Mouse (Mus musculus) CH12.LX (cell line): ENCODE results near the gene Sept10. TPM values are rescaled to one million over a fixed set of nuclear protein-coding genes. Genes with fewer than 3 reads are reported as not detected.

Experiments
- DNase-seq: peaks from one replicate; pipeline ENCODE4 v3.0.0-alpha.2; 2013; ENCODE audit errors: extremely low read depth
- H3K27ac ChIP-seq: 2 replicates; pipeline ENCODE4 v1.5.1; 2012; ENCODE audit warnings: low read depth, mild to moderate bottlenecking, control low read depth, moderate library complexity; ENCODE audit not compliant: insufficient read depth
- H3K27me3 ChIP-seq: replicated peaks from 2 replicates; pipeline ENCODE3; 2012; ENCODE audit warnings: inconsistent platforms
- H3K36me3 ChIP-seq, 2 experiments: replicated peaks in 1 of 2; 2 replicates each; pipeline versions ENCODE3 to v1.6.1; 2012; ENCODE audit warnings: inconsistent platforms in 1 of 2, low read length in 1 of 2, mild to moderate bottlenecking in 1 of 2, mixed read lengths in 1 of 2, moderate library complexity in 1 of 2; ENCODE audit not compliant: control insufficient read depth in 1 of 2, insufficient read depth in 1 of 2
- H3K4me1 ChIP-seq, 2 experiments: 2 replicates each; pipeline ENCODE4 v1.6.1; 2012; ENCODE audit warnings: inconsistent platforms in 1 of 2, moderate library complexity in 1 of 2; ENCODE audit not compliant: insufficient read depth in 2 of 2, control insufficient read depth in 1 of 2
- H3K4me2 ChIP-seq: 2 replicates; pipeline ENCODE4 v1.6.1; 2012; ENCODE audit warnings: low read depth, mild to moderate bottlenecking, control low read depth; ENCODE audit not compliant: poor library complexity, insufficient read depth, severe bottlenecking
- H3K4me3 ChIP-seq, 3 experiments: fragments of 150-350 bp in 1 of 3; sonication (generic) in 1 of 3; replicated peaks in 1 of 3; 2 replicates each; pipeline versions ENCODE3 to v1.5.1; 2011 to 2012; ENCODE audit warnings: low read depth in 2 of 3, low read length in 2 of 3, mild to moderate bottlenecking in 2 of 3, moderate library complexity in 2 of 3, control low read depth in 1 of 3, improper control_type of control experiment in 1 of 3, inconsistent platforms in 1 of 3, mixed read lengths in 1 of 3; ENCODE audit not compliant: poor library complexity in 1 of 3
- H3K79me2 ChIP-seq: replicated peaks from 2 replicates; pipeline ENCODE4 v1.6.1; 2012; ENCODE audit warnings: mild to moderate bottlenecking, moderate library complexity; ENCODE audit not compliant: control insufficient read depth, poor library complexity, insufficient read depth, severe bottlenecking; ENCODE audit errors: extremely low read depth
- H3K9ac ChIP-seq: 2 replicates; pipeline ENCODE4 v1.6.1; 2012; ENCODE audit warnings: low read depth, mild to moderate bottlenecking, control low read depth, moderate library complexity; ENCODE audit not compliant: insufficient read depth
- H3K9me3 ChIP-seq: replicated peaks from 2 replicates; pipeline ENCODE3; 2012; ENCODE audit warnings: low read length, inconsistent platforms, mixed read lengths
- MXI1 ChIP-seq: IDR thresholded peaks from 2 replicates; pipeline ENCODE4 v1.6.1; 2011; ENCODE audit warnings: mild to moderate bottlenecking, low read depth, low read length, improper control_type of control experiment
- TCF12 ChIP-seq: IDR thresholded peaks from 2 replicates; pipeline ENCODE4 v1.6.1; 2014; ENCODE audit warnings: low read depth, mild to moderate bottlenecking, inconsistent platforms, low read length, improper control_type of control experiment
- ZMIZ1 ChIP-seq: IDR thresholded peaks from 2 replicates; pipeline ENCODE4 v1.6.1; 2012; ENCODE audit warnings: low read depth, mild to moderate bottlenecking, inconsistent platforms, low read length, improper control_type of control experiment
- dilution Hi-C: fragments of 300-500 bp; cut with MboI; formaldehyde crosslinking; loops from 2 replicates; pipeline ENCODE4 v1.14.3; 2020; ENCODE audit warnings: low sequenced_read_pairs; ENCODE audit not compliant: extremely low pct_unique_long_range_greater_than_20kb, extremely low pct_ligation_motif_present
- in situ Hi-C: fragments of 300-500 bp; cut with MboI; formaldehyde crosslinking; loops from 3 replicates; pipeline ENCODE4 v1.14.3; 2019; ENCODE audit warnings: low sequenced_read_pairs, low pct_ligation_motif_present, low pct_unique_long_range_greater_than_20kb, mixed read lengths
- polyA plus RNA-seq: library from polyadenylated mRNA; unstranded; fragments of >175 nt; gene quantifications from 2 replicates; pipeline ENCODE4 v1.2.1, GENCODE M21; 2012; ENCODE audit warnings: low read depth; ENCODE audit not compliant: insufficient read length
- total RNA-seq, 2 experiments: library from RNA; depleted of rRNA; stranded (reverse); fragments of 300-350 nt in 1 of 2; fragments of >200 nt in 1 of 2; gene quantifications; 2 replicates each; pipeline ENCODE4 v1.2.3; 2012 to 2014

Sept10 gene
- total and polyA plus RNA-seq, 3 experiments: 6.9 to 13.1 (median 10.3) TPM

GRCm38 (mm10) chr10:59091988-59092387, 129.7 kb downstream of the Sept10 start:
- H3K27ac ChIP-seq: no peak overlapping the region
- H3K4me1 ChIP-seq: 0 out of 4 replicates have a peak, but pooled peaks cover 0 to under 1% of the 10 kb centered on the region in 2 experiments
- dilution Hi-C loops (no loop called here), in situ Hi-C loops (no loop called here)
- H3K9me3 ChIP-seq: no peaks in the 10 kb centered on the region
- no peak overlapping the region for H3K4me3 ChIP-seq
- H3K9ac ChIP-seq: no peak overlapping the region
- no peak for DNase-seq
- no peaks in the 10 kb centered on the region for H3K36me3 ChIP-seq
- TF ChIP-seq TCF12 (no peak), ZMIZ1 (no peak), MXI1 (no peak)
- peaks cover 23% of the 10 kb centered on the region for H3K27me3 ChIP-seq
- no peaks in the 10 kb centered on the region for H3K79me2 ChIP-seq
- no peak overlapping the region for H3K4me2 ChIP-seq

Other genes with a start within 250 kb of the Sept10 start
- gene Sowahc, start 106 bp upstream of the Sept10 start, total RNA-seq (2012; rRNA removed): 25.1 and 25.9 TPM in 2 replicates
- 50.0 and 52.2 TPM in 2 replicates for gene Sowahc, start 106 bp upstream of the Sept10 start, total RNA-seq (2014; rRNA removed)
- gene Sowahc, start 106 bp upstream of the Sept10 start, polyA plus RNA-seq: 19.1 and 19.9 TPM in 2 replicates
- gene P4ha1, start 101.4 kb upstream of the Sept10 start, total RNA-seq (2012; rRNA removed): 52.0 and 87.2 TPM in 2 replicates
- gene P4ha1, start 101.4 kb upstream of the Sept10 start, total RNA-seq (2014; rRNA removed): 138 and 141 TPM in 2 replicates
- gene P4ha1, start 101.4 kb upstream of the Sept10 start, polyA plus RNA-seq: 38.4 and 39.9 TPM in 2 replicates
- 19.6 and 21.6 TPM in 2 replicates for gene Gm10273, start 173.8 kb upstream of the Sept10 start, total RNA-seq (2012; rRNA removed)
- gene Gm10273, start 173.8 kb upstream of the Sept10 start, total RNA-seq (2014; rRNA removed): 220 and 268 TPM in 2 replicates
- 29.6 and 122 TPM in 2 replicates for gene Gm10273, start 173.8 kb upstream of the Sept10 start, polyA plus RNA-seq
- not detected in 2 replicates for gene Pla2g12b, start 181.8 kb upstream of the Sept10 start, total RNA-seq (2012; rRNA removed)
- gene Pla2g12b, start 181.8 kb upstream of the Sept10 start, total RNA-seq (2014; rRNA removed): not detected in 2 replicates
- gene Pla2g12b, start 181.8 kb upstream of the Sept10 start, polyA plus RNA-seq: not detected in 2 replicates
- gene Oit3, start 219.9 kb upstream of the Sept10 start, total RNA-seq (2012; rRNA removed): 1.3 and 4.5 TPM in 2 replicates
- gene Oit3, start 219.9 kb upstream of the Sept10 start, total RNA-seq (2014; rRNA removed): 4.6 and 7.5 TPM in 2 replicates
- gene Oit3, start 219.9 kb upstream of the Sept10 start, polyA plus RNA-seq: 3.9 and 7.1 TPM in 2 replicates